Mouse (Mus musculus) CH12.LX (cell line): ENCODE measurements around the gene C1qtnf9.

Experiments
- CTCF ChIP-seq, 2 experiments: IDR thresholded peaks in 1 of 2; conservative IDR thresholded peaks in 1 of 2; 2 replicates each; pipeline ENCODE4 v1.5.1; 2011 to 2012; ENCODE audit warnings: low read depth in 2 of 2, low read length in 2 of 2, improper control_type of control experiment in 1 of 2, inconsistent platforms in 1 of 2, mild to moderate bottlenecking in 1 of 2, moderate library complexity in 1 of 2
- MXI1 ChIP-seq: IDR thresholded peaks from 2 replicates; pipeline ENCODE4 v1.6.1; 2011; ENCODE audit warnings: mild to moderate bottlenecking, low read depth, low read length, improper control_type of control experiment
- POLR2A ChIP-seq: IDR thresholded peaks from 2 replicates; pipeline ENCODE4 v1.6.1; 2011; ENCODE audit warnings: low read depth, mild to moderate bottlenecking, improper control_type of control experiment, low read length

DNA sequence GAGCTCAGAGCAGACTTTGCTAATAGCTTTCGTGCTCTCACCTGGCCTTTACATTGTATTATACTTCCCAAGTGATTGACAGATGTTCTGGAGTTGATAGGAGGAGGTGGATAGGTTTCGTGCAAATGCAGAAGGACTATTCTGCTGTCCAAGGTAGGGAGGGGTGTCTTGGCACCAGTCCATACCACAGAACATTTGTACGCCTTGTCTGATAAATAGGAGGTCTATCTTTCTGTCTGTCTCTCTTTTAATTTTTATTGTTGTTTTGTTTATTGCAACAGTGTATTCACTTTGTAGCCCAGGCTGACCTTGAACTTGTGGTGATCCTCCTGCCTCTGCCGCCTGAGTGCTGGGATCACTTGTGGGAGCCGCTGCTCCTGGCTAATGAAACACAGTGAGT, 29.7 kb downstream of the C1qtnf9 start:
- TF ChIP-seq CTCF (conservative IDR thresholded peaks at IDR 0.05 in 1 of 2, IDR thresholded peaks at IDR 0.05 in 1 of 2; ENCODE audit: low read depth in 2 of 2, low read length in 2 of 2) (no peak), POLR2A (no peak), MXI1 (no peak)
